Mouse (Mus musculus): ENCODE results near the gene Slc4a1. TPM values are rescaled to one million over a fixed set of nuclear protein-coding genes. Genes with fewer than 3 reads are reported as not detected.
"Not testable (repeated sequence)": the region's sequence is repeated elsewhere in the genome, so short reads cannot be mapped to it uniquely, and the experiment has no call there.

The Slc4a1 gene
- total RNA-seq (2017): 2.2 to 10.4 TPM (median 8.0 TPM) in 3 replicates

DNA sequence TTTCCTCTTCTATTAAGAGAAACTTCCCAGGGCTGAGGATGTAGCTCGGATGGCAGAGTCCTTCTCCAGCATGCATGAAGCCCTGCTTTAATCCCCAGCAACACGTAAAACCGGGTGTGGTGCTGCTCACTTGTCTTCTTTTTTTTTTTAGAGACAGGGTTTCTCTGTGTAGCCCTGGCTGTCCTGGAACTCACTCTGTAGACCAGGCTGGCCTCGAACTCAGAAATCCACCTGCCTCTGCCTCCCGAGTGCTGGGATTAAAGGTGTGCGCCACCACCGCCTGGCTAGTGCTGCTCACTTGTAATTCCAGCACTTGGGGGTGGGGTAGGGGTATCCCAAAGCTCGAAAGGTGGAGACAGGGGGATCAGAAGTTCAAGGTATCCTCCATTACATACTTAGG lies at the start of gene Slc4a1:
Slc4a1 (minus strand) TSS at position 101 of the 400 bp plus-strand sequence.
- not testable (repeated sequence) for ATAC-seq (replicated peaks; ENCODE audit: insufficient number of reproducible peaks, low FRiP score, low TSS enrichment, poor library complexity, severe bottlenecking)

DNA sequence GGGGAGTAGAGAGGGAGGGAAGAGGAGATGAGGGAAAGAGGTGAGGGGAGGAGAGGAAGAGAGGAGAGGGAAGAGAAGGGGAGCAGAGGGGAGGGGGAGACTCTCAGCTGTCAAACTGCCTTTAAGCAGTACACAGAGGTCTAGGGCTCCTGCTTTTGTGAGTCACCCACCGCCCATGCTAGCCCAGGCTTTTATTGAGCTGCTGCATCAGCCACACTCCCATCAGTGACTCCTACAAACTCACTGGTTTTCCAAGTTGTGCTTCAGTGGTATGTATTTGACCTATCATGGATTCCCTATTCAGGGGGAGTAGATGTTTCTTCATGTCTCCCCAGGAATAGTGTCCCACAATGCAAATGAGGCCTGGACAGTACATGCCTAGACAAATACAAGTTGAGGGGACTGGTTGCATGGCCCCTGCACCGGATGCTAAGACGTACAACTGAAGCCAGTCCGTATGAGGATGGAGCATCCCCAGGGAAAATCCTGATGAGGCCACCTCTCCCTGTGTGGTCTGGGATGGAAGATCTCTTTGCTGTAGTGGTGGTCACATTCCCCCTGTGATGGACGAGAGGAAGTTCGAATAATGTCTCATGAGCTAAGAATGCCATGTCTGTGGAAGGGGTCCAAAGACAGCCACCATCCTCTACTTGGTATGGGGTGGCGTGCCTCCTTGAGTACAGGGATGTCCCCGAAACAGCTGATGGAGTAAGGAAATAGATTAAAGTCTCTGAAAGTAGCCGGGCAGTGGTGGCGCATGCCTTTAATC lies 49.2 kb upstream of the Slc4a1 start:
- ATAC-seq (replicated peaks; ENCODE audit: insufficient number of reproducible peaks, low FRiP score, low TSS enrichment, poor library complexity, severe bottlenecking): no peak

DNA sequence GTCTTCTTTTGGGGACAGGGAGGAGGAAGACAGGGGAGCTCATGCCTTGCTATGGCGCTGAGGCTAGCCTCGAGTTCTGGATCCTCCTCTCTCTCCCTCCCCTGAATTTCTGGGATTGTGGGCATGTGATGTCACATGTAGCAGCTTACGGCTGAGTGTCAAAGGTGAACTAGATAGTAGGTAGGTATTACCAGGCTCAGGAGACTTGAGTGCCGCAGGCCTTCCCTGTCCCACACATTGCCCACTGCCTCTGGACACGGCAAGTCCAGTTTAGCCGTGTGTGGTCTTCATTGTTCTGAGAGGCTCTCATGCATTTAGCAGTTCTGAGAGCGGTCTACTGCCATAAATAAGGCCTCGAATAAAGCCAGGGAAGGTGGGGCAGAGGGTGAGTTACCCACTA lies 47.1 kb upstream of the Slc4a1 start:
- no peak for ATAC-seq (replicated peaks; ENCODE audit: insufficient number of reproducible peaks, low FRiP score, low TSS enrichment, poor library complexity, severe bottlenecking)

DNA sequence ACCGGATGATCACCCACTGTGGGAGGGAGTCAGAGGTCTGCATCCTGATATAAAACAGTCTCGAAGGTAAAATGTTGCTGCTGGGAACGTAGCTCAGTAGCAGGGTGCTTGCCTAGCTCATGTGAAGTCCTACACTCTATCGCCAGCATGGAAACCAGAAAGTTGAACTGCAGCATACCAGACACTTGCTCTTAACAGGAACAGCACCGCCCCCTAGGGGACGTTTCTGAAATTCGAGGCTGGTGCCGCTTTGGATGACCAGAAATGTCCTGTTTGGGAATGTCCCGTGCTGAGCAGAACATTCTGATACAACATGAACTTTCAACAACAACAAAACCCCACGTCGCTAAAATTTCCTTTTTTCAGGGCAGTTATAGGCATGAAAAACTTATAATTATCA lies 45.7 kb upstream of the Slc4a1 start:
- peak; percentile 46 for ATAC-seq (replicated peaks; ENCODE audit: insufficient number of reproducible peaks, low FRiP score, low TSS enrichment, poor library complexity, severe bottlenecking)

DNA sequence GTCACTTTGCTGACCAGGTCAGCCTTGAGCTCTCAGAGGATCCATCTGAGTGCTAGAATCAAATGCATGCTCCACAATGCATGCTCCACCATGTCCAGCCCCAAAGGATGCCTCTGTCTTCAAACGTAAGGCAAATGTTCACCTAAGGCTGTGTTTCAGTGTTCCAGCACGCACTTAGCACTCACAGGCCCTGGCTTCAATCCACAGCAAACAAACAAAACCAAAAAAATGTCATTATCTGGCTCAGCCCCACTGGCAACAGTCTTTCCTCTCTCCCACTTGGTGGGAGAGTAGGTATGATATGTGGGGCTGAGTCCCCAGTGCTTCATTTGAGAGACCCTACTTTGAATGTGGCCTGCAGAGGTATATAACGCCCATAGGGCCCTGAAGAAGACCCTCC lies 45.1 kb upstream of the Slc4a1 start:
- ATAC-seq (replicated peaks; ENCODE audit: insufficient number of reproducible peaks, low FRiP score, low TSS enrichment, poor library complexity, severe bottlenecking): no peak

DNA sequence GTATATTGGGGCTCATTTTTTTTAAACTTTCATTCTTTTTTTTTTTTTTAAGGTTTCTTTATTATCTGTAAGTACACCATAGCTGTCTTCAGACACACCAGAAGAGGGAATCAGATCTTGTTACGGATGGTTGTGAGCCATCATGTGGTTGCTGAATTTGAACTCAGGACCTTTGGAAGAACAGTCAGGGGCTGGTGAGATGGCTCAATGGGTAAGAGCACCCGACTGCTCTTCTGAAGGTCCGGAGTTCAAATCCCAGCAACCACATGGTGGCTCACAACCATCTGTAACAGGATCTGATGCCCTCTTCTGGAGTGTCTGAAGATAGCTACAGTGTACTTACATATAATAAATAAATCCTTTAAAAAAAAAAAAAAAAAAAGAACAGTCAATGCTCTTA lies 44.3 kb upstream of the Slc4a1 start:
- ATAC-seq (replicated peaks; ENCODE audit: insufficient number of reproducible peaks, low FRiP score, low TSS enrichment, poor library complexity, severe bottlenecking): not testable (repeated sequence)

DNA sequence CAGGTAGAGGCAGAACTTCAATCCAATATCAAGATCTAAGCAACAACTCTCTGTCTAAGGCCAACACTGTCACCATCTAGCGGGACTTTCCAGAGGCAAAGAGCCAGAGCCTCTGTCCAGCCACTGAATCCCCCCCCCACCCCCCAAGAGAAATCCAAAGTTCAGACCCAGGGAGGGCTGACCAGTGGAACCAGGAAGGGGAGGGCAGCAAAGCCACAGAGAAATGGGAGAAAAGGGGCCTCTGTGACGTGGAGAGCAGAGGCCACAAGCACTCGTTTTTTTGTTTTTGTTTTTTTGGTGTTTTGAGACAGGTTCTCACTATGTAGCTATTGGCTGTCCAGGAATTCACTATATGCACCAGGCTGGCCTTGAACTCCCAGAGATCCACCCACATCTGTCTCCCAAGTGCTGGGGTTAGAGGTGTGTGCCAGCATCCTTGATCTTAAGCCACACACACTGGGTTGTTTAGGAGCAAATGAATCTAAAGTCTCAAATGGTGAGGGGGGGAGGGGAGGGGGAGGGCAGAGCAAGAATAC lies 43.9 kb upstream of the Slc4a1 start:
- ATAC-seq (replicated peaks; ENCODE audit: insufficient number of reproducible peaks, low FRiP score, low TSS enrichment, poor library complexity, severe bottlenecking): no peak

DNA sequence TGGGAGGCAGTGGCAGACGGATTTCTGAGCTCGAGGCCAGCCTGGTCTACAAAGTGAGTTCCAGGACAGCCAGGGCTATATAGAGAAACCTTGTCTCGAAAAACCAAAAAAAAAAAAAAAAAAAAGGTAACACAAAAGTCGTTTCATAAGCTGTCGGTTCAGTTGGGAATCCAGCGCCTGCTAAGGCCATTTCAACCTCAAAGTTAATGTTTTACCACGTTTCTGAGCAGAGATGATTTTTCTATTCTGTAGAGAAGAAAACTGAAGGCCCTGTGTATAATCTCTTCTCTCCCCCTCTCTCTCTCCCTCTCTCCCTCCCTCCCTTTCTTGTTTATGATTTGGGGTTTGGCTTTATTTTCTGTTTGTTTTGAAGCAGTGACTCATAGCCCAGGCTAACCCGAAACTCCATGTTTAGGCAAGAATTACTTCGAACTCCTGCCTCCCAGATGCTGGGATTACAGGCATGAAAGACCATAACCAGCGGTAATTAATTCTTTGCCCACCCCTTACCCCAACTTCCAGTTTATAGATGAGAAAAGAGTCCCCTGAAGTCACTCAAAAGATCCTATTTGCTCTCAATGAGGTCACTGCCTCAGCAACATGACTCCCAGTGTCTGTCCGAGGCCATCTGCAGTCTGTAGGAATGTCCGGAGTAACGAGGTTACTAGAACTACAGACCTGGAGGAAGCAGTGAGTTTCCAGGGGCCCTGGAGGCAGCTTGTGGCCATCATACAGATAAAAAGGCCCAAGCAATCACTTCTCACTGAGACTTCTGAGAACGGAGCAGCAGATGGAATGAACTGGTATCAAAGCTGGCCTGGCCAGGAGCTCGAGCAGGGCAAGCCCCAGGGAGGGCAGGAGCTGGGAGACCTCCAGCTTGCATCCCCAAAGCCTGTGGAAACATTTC lies 43.1 kb upstream of the Slc4a1 start:
- no peak for ATAC-seq (replicated peaks; ENCODE audit: insufficient number of reproducible peaks, low FRiP score, low TSS enrichment, poor library complexity, severe bottlenecking)

DNA sequence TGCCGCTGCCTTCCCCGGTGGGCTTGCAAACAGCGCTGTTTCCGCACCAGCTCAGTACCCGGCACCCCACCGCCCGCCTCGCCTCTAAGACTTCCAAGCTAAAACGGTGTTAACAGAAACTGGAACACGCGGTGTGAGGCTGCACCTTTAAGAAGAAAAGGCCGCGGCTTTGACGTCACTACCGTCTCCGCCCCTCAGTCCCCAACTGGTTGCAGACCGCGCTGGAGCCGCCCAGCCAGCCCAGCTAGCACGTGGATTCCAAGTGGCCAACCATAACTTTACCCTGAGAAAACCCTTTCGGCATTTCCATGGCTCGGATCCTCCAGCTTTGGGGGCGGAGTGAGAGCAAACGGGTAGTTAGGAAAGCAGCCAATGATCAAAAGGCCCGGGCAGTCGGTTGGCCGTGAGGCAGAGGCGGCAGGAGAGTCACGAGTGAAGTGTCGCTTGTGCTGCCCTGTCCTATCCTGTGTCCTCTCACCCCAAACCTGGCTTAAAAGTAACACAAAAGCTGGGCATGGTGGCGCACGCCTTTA lies 42.4 kb upstream of the Slc4a1 start:
- peak; percentile 92 for ATAC-seq (replicated peaks; ENCODE audit: insufficient number of reproducible peaks, low FRiP score, low TSS enrichment, poor library complexity, severe bottlenecking)

DNA sequence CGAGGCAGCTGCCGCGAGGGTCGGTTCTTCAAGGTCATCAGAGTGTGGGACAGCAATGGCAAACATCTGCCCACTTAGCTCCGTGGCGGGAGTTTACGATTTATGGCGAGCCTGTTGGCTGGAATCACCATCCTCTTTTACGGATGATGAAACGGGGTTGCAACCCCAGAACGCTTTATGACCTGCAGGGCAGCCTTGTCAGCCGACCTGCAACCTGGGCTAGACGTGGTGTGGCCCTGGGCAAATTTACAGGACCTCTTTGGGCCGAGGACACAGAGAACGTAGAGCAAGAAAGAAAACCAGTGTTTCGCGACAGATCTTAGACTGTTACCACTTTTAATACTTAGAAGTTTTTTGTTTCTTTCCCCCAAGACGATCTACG lies 41.8 kb upstream of the Slc4a1 start, which contains the start of gene Slc25a39:
Slc25a39 (minus strand) TSS at position 113 of the 382 bp plus-strand sequence.
- ATAC-seq (replicated peaks; ENCODE audit: insufficient number of reproducible peaks, low FRiP score, low TSS enrichment, poor library complexity, severe bottlenecking): no peak

DNA sequence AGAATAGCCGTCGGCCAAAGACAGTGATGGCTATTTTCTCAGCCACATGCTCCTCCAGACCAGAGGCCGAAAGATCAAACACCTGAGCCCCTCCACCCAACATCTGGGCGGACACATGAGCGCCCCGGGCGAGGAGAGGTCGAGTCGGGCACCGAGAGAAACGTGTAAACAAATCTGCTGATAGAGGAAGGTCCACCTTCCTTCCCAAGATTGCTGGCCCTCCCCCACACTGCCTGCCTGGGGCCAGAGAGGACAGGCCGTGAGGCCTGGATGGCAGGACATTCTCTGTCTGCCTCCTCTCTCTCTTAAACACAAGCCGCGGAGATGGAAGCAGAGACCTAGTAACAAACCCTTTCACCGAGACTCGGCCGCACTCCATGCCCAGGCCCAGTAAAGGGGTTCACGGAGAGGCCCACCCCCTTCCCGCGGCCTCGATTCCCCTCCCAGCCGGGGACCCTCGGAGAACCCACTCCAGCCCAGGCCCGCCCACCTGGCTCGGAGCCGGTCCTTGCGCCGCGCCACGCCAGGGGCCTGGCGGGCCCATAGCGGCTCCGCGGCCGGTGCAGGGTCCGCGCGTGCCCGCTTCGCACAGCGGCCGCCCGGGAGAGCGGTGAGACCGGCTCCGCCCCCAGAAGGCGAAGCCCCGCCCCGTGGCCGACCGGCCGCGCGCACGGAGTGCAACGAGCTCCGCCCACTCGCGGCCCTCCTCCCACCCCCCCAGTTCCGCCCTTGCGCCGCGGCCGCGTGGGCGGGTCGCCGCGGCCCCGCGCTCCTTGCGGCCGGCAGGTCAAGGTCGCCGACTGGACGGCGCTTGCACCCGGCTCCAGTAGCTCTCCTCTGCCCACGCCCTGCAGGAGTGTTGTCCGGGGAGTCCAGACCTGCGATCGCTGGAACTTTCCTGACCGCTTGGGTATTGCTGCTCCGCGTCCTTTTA lies 41.2 kb upstream of the Slc4a1 start:
- ATAC-seq (replicated peaks; ENCODE audit: insufficient number of reproducible peaks, low FRiP score, low TSS enrichment, poor library complexity, severe bottlenecking): peak; percentile 32

DNA sequence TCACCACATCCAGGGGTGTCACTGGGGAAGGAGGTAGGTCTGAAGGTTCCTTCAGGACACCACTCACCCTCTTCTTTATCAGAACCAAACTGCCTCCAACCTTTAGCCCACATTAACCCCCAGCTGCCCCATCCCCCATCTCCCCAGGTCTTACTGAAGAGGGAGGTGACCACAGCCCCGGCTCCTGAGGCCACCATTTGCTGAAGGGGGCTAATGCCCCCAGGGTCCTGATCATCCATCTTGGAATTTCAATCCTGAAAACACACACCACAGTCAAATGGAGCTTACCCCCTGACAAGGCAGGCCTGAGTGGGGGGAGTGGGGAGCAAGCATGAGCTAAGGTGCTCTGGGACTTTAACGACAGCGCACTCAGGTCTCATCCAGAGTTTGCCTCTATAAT lies 40.4 kb upstream of the Slc4a1 start:
- no peak for ATAC-seq (replicated peaks; ENCODE audit: insufficient number of reproducible peaks, low FRiP score, low TSS enrichment, poor library complexity, severe bottlenecking)

DNA sequence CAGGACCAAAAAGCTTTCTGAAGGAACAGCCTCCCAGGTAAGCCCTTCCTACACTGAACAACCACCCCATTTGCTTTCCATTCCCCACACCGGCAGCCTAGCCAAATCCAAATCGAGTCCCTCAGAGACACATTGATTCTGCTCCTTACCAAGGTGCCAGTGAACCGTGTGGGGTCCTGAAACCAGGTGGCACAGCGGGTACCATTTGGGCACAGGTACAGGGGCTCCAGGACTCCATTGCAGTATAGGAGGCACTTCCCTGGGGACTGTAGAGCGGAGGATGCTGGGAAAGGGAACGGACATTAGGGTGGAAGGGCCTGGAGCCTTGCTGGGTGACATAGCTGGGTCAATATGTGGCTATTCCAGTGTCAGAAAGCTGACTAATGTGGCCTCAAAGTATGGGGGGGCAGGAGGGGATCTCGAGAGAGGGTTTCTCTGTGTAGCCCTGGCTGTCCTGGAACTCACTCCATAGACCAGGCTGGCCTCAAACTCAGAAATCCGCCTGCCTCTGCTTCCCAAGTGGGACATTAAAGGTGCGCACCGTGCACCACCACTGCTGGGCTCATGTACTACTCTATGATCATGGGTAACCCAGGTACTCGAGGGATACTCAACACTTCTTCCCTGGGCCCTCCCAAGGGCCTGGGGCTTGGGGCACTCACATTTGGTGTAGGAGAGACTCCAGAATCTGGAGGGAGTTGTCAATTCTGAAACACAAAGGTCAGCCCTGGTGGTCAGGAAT lies 39.7 kb upstream of the Slc4a1 start:
- ATAC-seq (replicated peaks; ENCODE audit: insufficient number of reproducible peaks, low FRiP score, low TSS enrichment, poor library complexity, severe bottlenecking): no peak

DNA sequence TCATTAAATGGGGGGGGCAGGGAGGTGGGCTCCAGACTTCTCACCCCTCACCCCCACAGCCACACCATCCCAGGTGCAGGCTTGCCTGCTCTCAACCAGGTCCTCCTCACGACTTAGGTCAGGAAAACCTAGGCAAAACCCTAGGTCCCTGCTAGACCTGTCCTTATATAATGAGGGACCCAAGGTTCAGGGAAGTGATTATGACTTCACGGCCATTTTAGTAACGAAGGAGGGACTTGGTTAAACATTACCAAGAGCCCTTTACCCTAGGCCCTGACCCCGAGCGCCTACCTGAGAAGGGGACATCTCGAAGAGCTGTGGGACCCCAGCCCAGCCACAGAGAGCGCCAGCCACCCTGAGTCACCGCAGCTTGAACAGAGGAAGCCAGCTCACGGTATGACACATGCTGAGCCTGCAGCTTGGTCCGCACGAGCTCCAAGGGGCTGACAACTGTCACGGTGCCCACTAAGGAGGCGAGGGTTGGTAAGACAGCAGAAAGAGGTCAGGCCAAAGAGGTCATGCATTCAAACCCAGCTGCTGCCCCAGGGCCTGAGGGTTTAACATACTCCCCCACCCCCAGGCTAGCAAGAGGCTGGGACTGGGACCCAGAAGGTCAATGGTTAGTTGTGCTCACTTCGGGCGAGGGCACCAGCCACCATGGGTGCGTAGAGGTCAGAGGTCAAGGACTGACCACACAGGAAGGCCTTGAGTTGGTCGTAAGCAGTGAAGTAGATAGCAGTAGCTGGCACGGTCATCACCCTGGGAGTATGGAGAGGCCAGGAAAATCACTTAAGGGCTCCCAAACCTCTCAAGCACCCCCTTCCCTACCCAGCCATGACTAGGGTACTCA lies 38.4 kb upstream of the Slc4a1 start:
- no peak for ATAC-seq (replicated peaks; ENCODE audit: insufficient number of reproducible peaks, low FRiP score, low TSS enrichment, poor library complexity, severe bottlenecking)

DNA sequence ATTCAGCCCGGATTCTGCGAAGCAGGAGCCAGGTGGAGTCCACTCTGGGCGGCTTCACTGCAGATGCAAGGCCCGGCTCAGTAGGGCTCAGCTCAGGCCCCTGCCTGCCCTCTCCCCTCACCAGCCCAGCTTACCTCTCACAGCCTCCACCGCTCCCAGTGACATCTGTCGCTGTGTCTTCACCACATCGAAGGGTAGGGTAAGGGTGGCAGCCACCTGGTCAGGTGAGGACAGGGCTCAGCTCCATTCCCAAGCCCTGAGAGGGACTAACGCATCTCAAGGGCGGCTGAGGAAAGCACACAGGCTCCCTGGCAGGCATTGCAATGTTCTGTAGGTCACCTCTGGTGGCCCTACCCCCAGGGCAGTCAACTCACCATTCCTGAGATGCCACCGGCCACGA lies 37.7 kb upstream of the Slc4a1 start:
- no peak for ATAC-seq (replicated peaks; ENCODE audit: insufficient number of reproducible peaks, low FRiP score, low TSS enrichment, poor library complexity, severe bottlenecking)

DNA sequence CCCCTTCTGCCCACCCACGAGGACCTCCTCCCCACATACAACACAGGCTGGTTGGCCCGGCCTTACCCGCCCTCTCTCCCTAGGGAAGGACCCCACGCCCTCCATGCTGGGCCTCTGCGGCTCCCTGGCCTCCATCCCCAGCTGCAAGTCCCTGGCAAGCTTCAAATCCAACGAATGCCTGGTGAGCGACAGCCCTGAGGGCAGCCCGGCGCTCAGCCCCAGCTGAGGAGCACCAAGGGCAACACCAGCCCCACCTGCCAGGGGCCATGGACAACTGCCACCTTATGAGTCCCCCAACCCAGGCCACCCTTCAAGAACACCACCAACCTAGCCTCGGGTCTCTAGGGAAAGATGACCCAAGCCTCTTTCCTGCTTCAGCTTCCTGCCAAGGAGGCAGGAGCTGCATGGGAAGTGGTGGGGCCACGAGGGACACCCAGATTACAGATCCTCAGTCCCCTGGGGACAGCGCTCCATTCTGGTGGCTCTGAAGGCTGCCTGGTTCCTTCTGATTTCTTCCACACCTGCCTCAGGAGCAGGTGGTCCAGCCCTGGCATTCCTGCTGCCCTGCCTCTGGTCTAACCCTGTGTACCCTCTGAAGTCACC lies 36.0 kb upstream of the Slc4a1 start:
- ATAC-seq (replicated peaks; ENCODE audit: insufficient number of reproducible peaks, low FRiP score, low TSS enrichment, poor library complexity, severe bottlenecking): no peak
